Mouse (Mus musculus): ENCODE results near the gene Arsb. TPM values are rescaled to one million over a fixed set of nuclear protein-coding genes. Genes with fewer than 3 reads are reported as not detected.
A peak's percentile ranks its signal among the peaks of the same experiment; 100 is the strongest.

Arsb gene
- polyA plus RNA-seq, 1 experiment from 2014 or later = 14.3 TPM

DNA sequence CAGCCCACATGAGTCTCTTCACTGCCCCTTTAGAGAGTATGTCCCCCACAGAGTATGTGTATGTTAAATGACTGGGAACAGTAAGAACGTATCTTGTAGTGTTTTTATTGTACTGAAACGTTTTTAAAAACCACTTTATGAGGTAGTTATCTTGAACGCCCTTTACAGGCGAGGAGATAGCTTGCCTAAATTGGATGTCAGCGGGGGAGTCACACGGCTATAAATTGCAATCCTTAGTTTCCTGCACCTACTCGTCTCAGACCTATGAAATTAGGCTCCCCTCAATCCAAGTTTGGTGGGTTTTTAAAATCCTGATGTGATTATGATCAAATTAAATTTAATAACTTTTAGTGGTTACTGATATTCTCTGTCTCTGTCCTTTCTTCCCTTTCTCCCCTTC, 1.4 kb downstream of the Arsb start:
- Histone ChIP-seq H3K36me3 (ENCODE audit: control insufficient read depth, insufficient read depth, low read length) (no peaks in the 10 kb centered on the region), H3K27ac (ENCODE audit: low read depth) (no peak overlapping the region), H3K4me2 (ENCODE audit: low read length) (peak overlapping the region; percentile 96), H3K9ac (ENCODE audit: low read length) (no peak overlapping the region), H3K4me1 (replicated peaks; ENCODE audit: control insufficient read depth, insufficient read depth, low read length) (peaks cover 10% of the 10 kb centered on the region; the same call in 1 of the 2 replicates), H3K27me3 (replicated peaks; ENCODE audit: control insufficient read depth, insufficient read depth, low read length) (no peaks in the 10 kb centered on the region), H3K9me3 (ENCODE audit: control insufficient read depth, low read length) (no peaks in the 10 kb centered on the region), H3K4me3 (ENCODE audit: low read depth, low read length) (peak overlapping the region; percentile 68; the same call in 1 of the 2 replicates)
- 65% methylated on average over 7 of the region's 7 CpGs for WGBS
- DNase-seq (ENCODE audit: low spot score) = no peak
- no peak for ATAC-seq (replicated peaks; ENCODE audit: low FRiP score, low TSS enrichment, low read depth)

DNA sequence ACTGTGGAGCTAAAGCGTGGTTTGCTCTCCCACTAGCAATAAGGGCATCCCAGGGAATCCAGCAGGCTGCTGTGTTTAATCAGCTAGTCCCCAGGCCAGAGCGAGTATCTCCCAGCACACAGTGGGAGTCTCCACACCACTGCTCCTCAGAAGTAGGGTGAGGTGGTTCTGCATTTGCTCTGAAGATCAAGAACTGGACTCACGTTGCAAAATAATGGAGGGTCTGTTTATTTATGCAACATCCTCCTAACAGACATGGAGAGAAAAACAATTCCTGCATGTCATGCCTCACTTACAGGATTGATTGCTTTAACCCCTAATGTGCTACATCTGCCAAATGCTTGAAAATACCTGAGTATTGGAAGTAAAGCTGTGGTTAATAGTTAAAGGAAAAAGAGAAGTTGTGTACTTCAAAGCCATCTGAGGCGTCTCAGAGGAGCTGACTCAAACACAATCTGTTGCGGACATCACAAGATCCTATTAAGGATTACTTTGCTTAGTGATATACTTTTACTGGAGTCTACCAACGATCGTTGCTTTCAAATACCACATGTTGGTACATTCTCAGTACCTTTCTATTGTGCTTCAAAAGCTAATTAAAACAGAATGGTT, 2.4 kb downstream of the Arsb start:
- H3K27ac ChIP-seq (ENCODE audit: low read depth) = no peak overlapping the region
- H3K4me3 ChIP-seq (ENCODE audit: low read depth, low read length) = no peak overlapping the region
- H3K4me2 ChIP-seq (ENCODE audit: low read length) = no peak overlapping the region
- H3K9me3 ChIP-seq (ENCODE audit: control insufficient read depth, low read length) = no peaks in the 10 kb centered on the region
- peaks cover 10% of the 10 kb centered on the region; the same call in 1 of the 2 replicates for H3K4me1 ChIP-seq (replicated peaks; ENCODE audit: control insufficient read depth, insufficient read depth, low read length)
- no peaks in the 10 kb centered on the region for H3K36me3 ChIP-seq (ENCODE audit: control insufficient read depth, insufficient read depth, low read length)
- ATAC-seq (replicated peaks; ENCODE audit: low FRiP score, low TSS enrichment, low read depth) (no peak), DNase-seq (ENCODE audit: low spot score) (no peak)
- no peak overlapping the region for H3K9ac ChIP-seq (ENCODE audit: low read length)
- H3K27me3 ChIP-seq (replicated peaks; ENCODE audit: control insufficient read depth, insufficient read depth, low read length) = no peaks in the 10 kb centered on the region
- WGBS = 66% methylated on average over 7 of the region's 7 CpGs

DNA sequence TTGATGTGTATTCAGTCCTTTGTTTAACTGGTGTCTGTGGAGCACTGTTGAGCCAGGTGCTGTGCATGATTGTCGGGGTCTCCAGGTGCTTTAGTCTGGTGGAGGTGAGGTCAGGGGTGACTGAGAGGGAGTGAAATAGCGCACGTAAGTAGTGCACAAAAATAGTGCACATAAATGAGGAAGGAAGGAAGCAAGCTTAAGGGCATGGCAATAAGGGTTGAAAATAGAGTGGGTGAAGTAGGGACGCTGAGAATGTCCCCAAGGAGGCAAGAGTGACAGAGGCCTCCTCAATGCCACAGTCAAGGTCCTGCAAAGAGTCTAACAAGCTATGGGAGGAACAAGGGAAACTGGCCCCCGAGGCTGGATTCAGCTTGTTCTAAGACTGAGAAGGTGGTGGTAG, 11.4 kb downstream of the Arsb start:
- no peaks in the 10 kb centered on the region for H3K27me3 ChIP-seq (replicated peaks; ENCODE audit: control insufficient read depth, insufficient read depth, low read length)
- no peak for DNase-seq (ENCODE audit: low spot score)
- ATAC-seq (replicated peaks; ENCODE audit: low FRiP score, low TSS enrichment, low read depth) = no peak
- H3K27ac ChIP-seq (ENCODE audit: low read depth) = no peak overlapping the region
- H3K4me3 ChIP-seq (ENCODE audit: low read depth, low read length) = no peak overlapping the region
- no peaks in the 10 kb centered on the region for H3K9me3 ChIP-seq (ENCODE audit: control insufficient read depth, low read length)
- WGBS = 90% methylated on average over 5 of the region's 5 CpGs
- H3K9ac ChIP-seq (ENCODE audit: low read length) = no peak overlapping the region
- H3K4me2 ChIP-seq (ENCODE audit: low read length) = no peak overlapping the region
- H3K4me1 ChIP-seq (replicated peaks; ENCODE audit: control insufficient read depth, insufficient read depth, low read length) = no peaks in the 10 kb centered on the region
- H3K36me3 ChIP-seq (ENCODE audit: control insufficient read depth, insufficient read depth, low read length) = no peaks in the 10 kb centered on the region

DNA sequence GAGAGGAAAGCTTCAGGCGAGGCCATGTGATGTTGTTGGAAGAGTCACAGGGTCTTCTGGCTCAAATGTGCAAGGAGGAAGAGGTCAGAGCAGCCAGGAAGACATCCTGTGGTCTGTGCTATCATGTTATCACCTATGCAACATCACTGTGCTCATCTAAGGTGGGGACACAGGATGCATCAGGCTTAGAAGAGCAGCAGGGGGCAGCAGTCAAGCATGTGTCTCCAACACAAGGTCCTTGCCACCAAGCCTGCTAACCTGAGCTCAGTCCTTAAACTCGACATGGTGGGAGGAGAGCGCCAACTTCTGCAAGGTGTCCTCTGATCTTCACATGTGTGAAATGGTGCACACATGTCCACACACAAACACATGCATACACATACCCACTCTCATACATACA, 13.9 kb downstream of the Arsb start:
- Histone ChIP-seq H3K27me3 (replicated peaks; ENCODE audit: control insufficient read depth, insufficient read depth, low read length) (no peaks in the 10 kb centered on the region), H3K4me1 (replicated peaks; ENCODE audit: control insufficient read depth, insufficient read depth, low read length) (no peaks in the 10 kb centered on the region), H3K4me3 (ENCODE audit: low read depth, low read length) (no peak overlapping the region), H3K9ac (ENCODE audit: low read length) (no peak overlapping the region), H3K36me3 (ENCODE audit: control insufficient read depth, insufficient read depth, low read length) (no peaks in the 10 kb centered on the region), H3K27ac (ENCODE audit: low read depth) (no peak overlapping the region), H3K9me3 (ENCODE audit: control insufficient read depth, low read length) (no peaks in the 10 kb centered on the region), H3K4me2 (ENCODE audit: low read length) (no peak overlapping the region)
- ATAC-seq (replicated peaks; ENCODE audit: low FRiP score, low TSS enrichment, low read depth) = no peak
- WGBS = 74% methylated on average over 3 of the region's 3 CpGs
- DNase-seq (ENCODE audit: low spot score) = no peak

DNA sequence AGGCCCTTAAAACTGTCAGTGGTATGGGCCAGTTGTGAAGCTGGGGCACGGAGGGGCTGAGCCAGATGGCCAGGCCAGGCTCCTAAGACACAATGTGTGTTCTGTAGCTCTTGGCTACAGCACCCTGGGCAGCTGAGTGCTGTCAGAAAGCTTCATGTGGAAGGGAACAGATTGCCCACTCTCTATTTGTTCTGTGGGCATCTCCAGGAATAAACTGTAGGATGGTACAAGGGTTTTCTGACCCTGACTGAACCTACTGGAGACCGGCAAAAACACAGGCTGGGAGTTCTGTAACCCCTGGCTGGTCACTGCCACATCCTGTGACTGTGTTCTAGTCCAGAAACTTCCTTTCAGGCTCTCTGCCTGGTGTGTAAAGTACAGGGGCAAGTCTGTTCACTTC, 14.6 kb downstream of the Arsb start:
- no peaks in the 10 kb centered on the region for H3K4me1 ChIP-seq (replicated peaks; ENCODE audit: control insufficient read depth, insufficient read depth, low read length)
- no peak overlapping the region for H3K9ac ChIP-seq (ENCODE audit: low read length)
- no peaks in the 10 kb centered on the region for H3K27me3 ChIP-seq (replicated peaks; ENCODE audit: control insufficient read depth, insufficient read depth, low read length)
- no peak overlapping the region for H3K4me3 ChIP-seq (ENCODE audit: low read depth, low read length)
- no peak overlapping the region for H3K4me2 ChIP-seq (ENCODE audit: low read length)
- DNase-seq (ENCODE audit: low spot score) = no peak
- H3K9me3 ChIP-seq (ENCODE audit: control insufficient read depth, low read length) = no peaks in the 10 kb centered on the region
- 66% methylated on average over 2 of the region's 2 CpGs for WGBS
- no peaks in the 10 kb centered on the region for H3K36me3 ChIP-seq (ENCODE audit: control insufficient read depth, insufficient read depth, low read length)
- H3K27ac ChIP-seq (ENCODE audit: low read depth) = no peak overlapping the region
- ATAC-seq (replicated peaks; ENCODE audit: low FRiP score, low TSS enrichment, low read depth) = no peak

DNA sequence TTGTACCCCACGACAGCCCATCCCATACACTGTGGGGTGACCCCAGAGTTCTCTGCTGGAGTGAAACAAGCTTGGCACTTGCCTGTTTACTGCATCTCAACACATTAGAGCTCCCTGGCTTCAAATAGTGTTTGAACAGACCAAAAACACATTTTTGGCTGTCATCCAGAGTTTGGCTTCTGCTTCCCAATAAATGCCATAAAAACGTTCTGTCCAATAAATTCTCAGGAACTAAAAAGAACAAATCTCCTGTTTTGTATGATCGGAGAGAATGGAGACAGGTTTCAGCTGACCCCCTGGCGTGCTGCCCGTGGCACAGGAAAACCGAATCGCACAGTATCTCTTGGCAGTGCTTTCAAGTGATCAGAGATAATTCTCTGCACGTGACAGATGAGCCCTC, 16.2 kb downstream of the Arsb start:
- no peaks in the 10 kb centered on the region for H3K4me1 ChIP-seq (replicated peaks; ENCODE audit: control insufficient read depth, insufficient read depth, low read length)
- DNase-seq (ENCODE audit: low spot score) = no peak
- ATAC-seq (replicated peaks; ENCODE audit: low FRiP score, low TSS enrichment, low read depth) = no peak

DNA sequence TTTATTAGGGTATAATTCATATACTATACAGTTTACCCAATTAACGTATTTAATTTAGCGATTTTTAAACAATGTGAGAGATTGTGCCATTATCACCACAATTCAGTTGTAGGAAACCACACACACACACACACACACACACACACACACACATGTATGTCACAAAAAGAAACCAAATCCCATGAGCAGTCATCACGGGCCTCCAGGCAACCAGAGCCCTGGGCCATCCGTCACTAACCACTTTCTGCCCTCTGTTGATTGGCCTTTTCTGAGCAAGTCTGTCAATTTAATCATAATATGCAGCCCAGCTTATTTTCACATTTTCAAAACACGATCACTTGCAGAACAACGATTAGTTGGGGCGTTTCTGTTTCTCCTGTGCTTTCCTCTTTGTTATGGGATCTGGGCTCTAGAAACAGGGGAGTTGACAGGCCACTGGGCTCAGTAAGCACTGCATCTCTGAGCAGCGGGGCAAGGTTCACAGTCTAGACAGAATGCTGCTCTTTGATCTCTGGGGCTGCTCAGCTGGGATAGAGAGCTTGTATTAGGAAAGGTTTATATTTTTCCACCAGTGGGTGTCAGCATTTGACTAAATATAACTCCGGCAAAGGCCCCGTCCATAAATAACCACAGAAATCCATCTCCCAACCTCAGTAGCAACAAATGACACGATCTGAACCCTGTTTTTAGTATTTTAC, 21.7 kb downstream of the Arsb start:
- H3K4me3 ChIP-seq (ENCODE audit: low read depth, low read length) = no peak overlapping the region
- no peaks in the 10 kb centered on the region for H3K27me3 ChIP-seq (replicated peaks; ENCODE audit: control insufficient read depth, insufficient read depth, low read length)
- H3K9ac ChIP-seq (ENCODE audit: low read length) = no peak overlapping the region
- WGBS = 45% methylated on average over 11 of the region's 11 CpGs
- H3K36me3 ChIP-seq (ENCODE audit: control insufficient read depth, insufficient read depth, low read length) = no peaks in the 10 kb centered on the region
- peak; percentile 60 for DNase-seq (ENCODE audit: low spot score)
- H3K4me2 ChIP-seq (ENCODE audit: low read length) = no peak overlapping the region
- H3K4me1 ChIP-seq (replicated peaks; ENCODE audit: control insufficient read depth, insufficient read depth, low read length) = no peaks in the 10 kb centered on the region; the same call in 1 of the 2 replicates
- no peak overlapping the region for H3K27ac ChIP-seq (ENCODE audit: low read depth)
- ATAC-seq (replicated peaks; ENCODE audit: low FRiP score, low TSS enrichment, low read depth) = peak; percentile 59; the same call in 1 of the 2 replicates
- no peaks in the 10 kb centered on the region for H3K9me3 ChIP-seq (ENCODE audit: control insufficient read depth, low read length)

More for the DNA sequence above, 16.2 kb downstream of the Arsb start:
- H3K27me3 ChIP-seq (replicated peaks; ENCODE audit: control insufficient read depth, insufficient read depth, low read length) = no peaks in the 10 kb centered on the region
- H3K4me3 ChIP-seq (ENCODE audit: low read depth, low read length) = no peak overlapping the region
- H3K27ac ChIP-seq (ENCODE audit: low read depth) = no peak overlapping the region
- no peaks in the 10 kb centered on the region for H3K36me3 ChIP-seq (ENCODE audit: control insufficient read depth, insufficient read depth, low read length)
- no peak overlapping the region for H3K4me2 ChIP-seq (ENCODE audit: low read length)
- 44% methylated on average over 8 of the region's 8 CpGs for WGBS
- no peaks in the 10 kb centered on the region for H3K9me3 ChIP-seq (ENCODE audit: control insufficient read depth, low read length)
- no peak overlapping the region for H3K9ac ChIP-seq (ENCODE audit: low read length)

DNA sequence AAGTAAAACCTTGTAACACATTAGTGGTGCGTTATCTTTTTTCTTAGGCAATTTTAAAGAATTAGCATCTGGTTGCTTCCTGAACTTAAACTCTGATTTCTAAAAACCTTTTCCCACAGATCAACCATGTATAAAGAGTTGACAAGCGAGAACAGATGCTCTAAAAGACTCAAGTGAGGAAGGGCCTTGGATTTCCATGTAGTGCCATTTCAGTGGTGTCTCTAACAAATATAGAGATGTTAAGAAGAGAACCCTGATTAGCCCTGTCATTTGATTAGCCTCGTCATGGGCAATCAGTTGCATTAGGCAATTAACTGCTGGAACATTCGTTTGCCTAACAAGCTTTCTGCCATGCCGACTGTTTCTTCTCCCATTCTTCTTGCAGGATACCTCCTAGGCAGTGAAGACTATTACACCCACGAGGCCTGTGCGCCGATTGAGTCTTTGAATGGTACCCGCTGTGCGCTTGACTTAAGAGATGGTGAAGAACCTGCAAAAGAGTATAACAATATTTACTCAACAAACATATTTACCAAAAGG, 22.3 kb downstream of the Arsb start:
- WGBS = 83% methylated on average over 10 of the region's 10 CpGs
- H3K36me3 ChIP-seq (ENCODE audit: control insufficient read depth, insufficient read depth, low read length) = no peaks in the 10 kb centered on the region
- no peak overlapping the region for H3K27ac ChIP-seq (ENCODE audit: low read depth)
- DNase-seq (ENCODE audit: low spot score) (no peak), ATAC-seq (replicated peaks; ENCODE audit: low FRiP score, low TSS enrichment, low read depth) (no peak)
- no peak overlapping the region for H3K4me3 ChIP-seq (ENCODE audit: low read depth, low read length)
- H3K9ac ChIP-seq (ENCODE audit: low read length) = no peak overlapping the region
- no peak overlapping the region for H3K4me2 ChIP-seq (ENCODE audit: low read length)
- H3K9me3 ChIP-seq (ENCODE audit: control insufficient read depth, low read length) = no peaks in the 10 kb centered on the region
- no peaks in the 10 kb centered on the region; the same call in 1 of the 2 replicates for H3K4me1 ChIP-seq (replicated peaks; ENCODE audit: control insufficient read depth, insufficient read depth, low read length)
- no peaks in the 10 kb centered on the region for H3K27me3 ChIP-seq (replicated peaks; ENCODE audit: control insufficient read depth, insufficient read depth, low read length)
